Mouse (Mus musculus) thymus, adult 18-20 months (tissue): ENCODE measurements at regions not wholly inside any gene's neighbourhood (a gene's known extent, or its start where the extent isn't known, plus 50 kb on each side); places are given as distances from the start of the nearest gene placed in this dataset.

Experiments used
- DNase-seq, 2 experiments: peaks; one replicate each; pipeline ENCODE4 v3.0.0; 2022; ENCODE audit warnings: mixed read lengths in 2 of 2

- no peak for DNase-seq
These were observed 159.2 kb upstream of the Fn1 start for GRCm38 (mm10) chr1:71812171-71812695.

- DNase-seq = no peak
These were observed 158.3 kb upstream of the Fn1 start for GRCm38 (mm10) chr1:71811196-71811788.

- DNase-seq = no peak
These were observed 155.0 kb upstream of the Fn1 start for GRCm38 (mm10) chr1:71808005-71808404.

GRCm38 (mm10) chr1:71807586-71807985 lies 154.6 kb upstream of the Fn1 start:
- DNase-seq = no peak

- no peak for DNase-seq
These were observed 148.5 kb upstream of the Fn1 start for GRCm38 (mm10) chr1:71801283-71802066.

GRCm38 (mm10) chr1:71800581-71800980 lies 147.6 kb upstream of the Fn1 start:
- DNase-seq = no peak

- DNase-seq = no peak
These were observed 145.6 kb upstream of the Fn1 start for GRCm38 (mm10) chr1:71798636-71799035.

GRCm38 (mm10) chr1:71788408-71788807 lies 135.4 kb upstream of the Fn1 start:
- DNase-seq = no peak

GRCm38 (mm10) chr1:71784880-71785279 lies 131.9 kb upstream of the Fn1 start:
- no peak for DNase-seq

- DNase-seq = no peak
These were observed 125.3 kb upstream of the Fn1 start for GRCm38 (mm10) chr1:71778292-71778691.

GRCm38 (mm10) chr1:71775865-71776501 lies 123.0 kb upstream of the Fn1 start:
- no peak for DNase-seq

- DNase-seq = no peak
These were observed 119.5 kb upstream of the Fn1 start for GRCm38 (mm10) chr1:71772526-71772925.

GRCm38 (mm10) chr1:71771798-71772197 lies 118.8 kb upstream of the Fn1 start:
- no peak for DNase-seq

GRCm38 (mm10) chr1:71769595-71769994 lies 116.6 kb upstream of the Fn1 start:
- no peak for DNase-seq

- DNase-seq = no peak
These were observed 114.7 kb upstream of the Fn1 start for GRCm38 (mm10) chr1:71767705-71768104.

- DNase-seq = no peak
These were observed 114.1 kb upstream of the Fn1 start for GRCm38 (mm10) chr1:71767076-71767475.

GRCm38 (mm10) chr1:71764951-71765350 lies 112.0 kb upstream of the Fn1 start:
- DNase-seq = no peak

- DNase-seq = no peak
These were observed 110.5 kb upstream of the Fn1 start for GRCm38 (mm10) chr1:71763530-71763929.

- DNase-seq = no peak
These were observed 107.3 kb upstream of the Fn1 start for GRCm38 (mm10) chr1:71760342-71760741.

GRCm38 (mm10) chr1:71757236-71757635 lies 104.2 kb upstream of the Fn1 start:
- no peak for DNase-seq

- no peak for DNase-seq
These were observed 103.2 kb upstream of the Fn1 start for GRCm38 (mm10) chr1:71756159-71756558.

- DNase-seq = no peak
These were observed 102.4 kb upstream of the Fn1 start for GRCm38 (mm10) chr1:71755435-71755834.

- no peak for DNase-seq
These were observed 99.4 kb upstream of the Fn1 start for GRCm38 (mm10) chr1:71752351-71752750.

GRCm38 (mm10) chr1:71751601-71752000 lies 98.6 kb upstream of the Fn1 start:
- no peak for DNase-seq
